Mouse (Mus musculus) midbrain, embryonic 16.5 days (tissue): ENCODE measurements around the gene Xirp1. TPM values are rescaled to one million over a fixed set of nuclear protein-coding genes. Genes with fewer than 3 reads are reported as not detected.

Experiments
- ATAC-seq: fragments of 200-750 bp; cut with Nextera tagmentation; 2 replicates; pipeline ENCODE4 v1.8.0; 2017; ENCODE audit warnings: moderate TSS enrichment
- H3K27ac ChIP-seq: fragments of 300-500 bp; sonication (generic); 2 replicates; pipeline ENCODE4 v1.5.1; 2014; ENCODE audit warnings: mild to moderate bottlenecking, low read length, mixed read lengths
- H3K27me3 ChIP-seq: fragments of 300-500 bp; sonication (generic); 2 replicates; pipeline ENCODE4 v1.6.1; 2014; ENCODE audit warnings: low read depth, low read length, mixed read lengths; ENCODE audit not compliant: control insufficient read depth, insufficient read depth
- H3K36me3 ChIP-seq: fragments of 300-500 bp; sonication (generic); 2 replicates; pipeline ENCODE4 v1.6.1; 2014; ENCODE audit warnings: mild to moderate bottlenecking, low read length, moderate library complexity, mixed read lengths; ENCODE audit not compliant: control insufficient read depth, insufficient read depth
- H3K4me1 ChIP-seq: fragments of 300-500 bp; sonication (generic); 2 replicates; pipeline ENCODE4 v1.6.1; 2014; ENCODE audit warnings: mild to moderate bottlenecking, low read length, mixed read lengths; ENCODE audit not compliant: control insufficient read depth, insufficient read depth
- H3K4me2 ChIP-seq: fragments of 300-500 bp; sonication (generic); 2 replicates; pipeline ENCODE4 v1.6.1; 2014; ENCODE audit warnings: mild to moderate bottlenecking, low read length, mixed read lengths
- H3K4me3 ChIP-seq: fragments of 300-500 bp; sonication (generic); 2 replicates; pipeline ENCODE4 v1.5.1; 2014; ENCODE audit warnings: low read depth, mild to moderate bottlenecking, low read length, moderate library complexity, mixed read lengths
- H3K9ac ChIP-seq: fragments of 300-500 bp; sonication (generic); 2 replicates; pipeline ENCODE4 v1.6.1; 2014; ENCODE audit warnings: low read depth, low read length, mixed read lengths
- H3K9me3 ChIP-seq: fragments of 300-500 bp; sonication (generic); replicated peaks from 2 replicates; pipeline ENCODE4 v1.6.1; 2014; ENCODE audit warnings: mild to moderate bottlenecking, low read length, mixed read lengths; ENCODE audit not compliant: control insufficient read depth, poor library complexity, severe bottlenecking
- WGBS: fragments of 180-500 bp; shearing (Covaris S2); extraction: QIAGEN DNeasy Blood & Tissue Kit; methylation state at CpG from one replicate; pipeline ENCODE4 v1.1.7; 2014; 5-methylcytosine and 5-hydroxymethylcytosine counted together
- polyA plus RNA-seq: library from polyadenylated mRNA; unstranded; fragments of >200 nt; fragmentation: Nextera tagmentation; extraction: Ambion mirVana; gene quantifications from 2 replicates; pipeline ENCODE4 v1.2.1, GENCODE M21; 2015

Xirp1 gene
- polyA plus RNA-seq, 1 experiment from 2014 or later: not detected

DNA sequence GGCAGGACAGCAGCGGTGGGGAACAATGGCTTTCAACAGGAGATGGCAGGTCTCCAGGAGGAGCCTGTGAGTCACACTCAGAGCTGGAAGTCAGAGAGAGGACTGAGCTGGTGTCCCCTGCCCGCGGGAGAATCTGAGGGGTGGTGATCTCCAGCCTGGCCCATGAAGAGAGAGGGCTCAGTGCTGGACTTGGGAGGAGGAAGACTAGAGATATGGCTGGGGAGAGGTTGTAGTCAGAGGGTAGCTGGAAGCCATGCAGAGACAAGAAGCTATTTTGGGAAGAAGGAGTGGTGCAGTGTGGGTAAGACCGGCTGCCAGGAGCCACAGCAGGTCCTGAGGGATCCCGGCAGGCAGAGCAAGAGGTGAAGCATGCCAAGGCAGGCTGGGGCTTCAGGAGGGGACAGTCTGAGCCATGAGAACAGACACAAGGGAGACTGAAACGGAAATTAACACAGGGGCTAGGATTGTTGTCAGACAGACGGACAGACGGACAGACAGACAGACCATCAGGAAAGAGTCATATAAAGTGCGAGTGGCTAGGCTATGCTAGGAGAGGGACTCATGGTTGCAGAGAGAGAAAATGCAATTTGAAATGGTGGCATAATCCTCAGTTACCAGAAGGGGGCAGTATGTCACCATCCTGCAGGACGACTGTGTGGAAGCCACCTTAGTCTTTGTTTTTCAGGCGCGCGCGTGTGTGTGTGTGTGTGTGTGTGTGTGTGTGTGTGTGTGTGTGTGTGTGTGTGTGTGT is 4.2 kb upstream of the Xirp1 start:
- H3K4me3 ChIP-seq: no peak overlapping the region
- H3K4me1 ChIP-seq: no peaks in the 10 kb centered on the region
- no peaks in the 10 kb centered on the region for H3K36me3 ChIP-seq
- 27% methylated on average over 14 of the region's 14 CpGs for WGBS
- no peak overlapping the region for H3K27ac ChIP-seq
- H3K27me3 ChIP-seq: no peaks in the 10 kb centered on the region
- no peaks in the 10 kb centered on the region for H3K9me3 ChIP-seq
- no peak overlapping the region for H3K9ac ChIP-seq
- ATAC-seq: no peak
- H3K4me2 ChIP-seq: no peak overlapping the region

DNA sequence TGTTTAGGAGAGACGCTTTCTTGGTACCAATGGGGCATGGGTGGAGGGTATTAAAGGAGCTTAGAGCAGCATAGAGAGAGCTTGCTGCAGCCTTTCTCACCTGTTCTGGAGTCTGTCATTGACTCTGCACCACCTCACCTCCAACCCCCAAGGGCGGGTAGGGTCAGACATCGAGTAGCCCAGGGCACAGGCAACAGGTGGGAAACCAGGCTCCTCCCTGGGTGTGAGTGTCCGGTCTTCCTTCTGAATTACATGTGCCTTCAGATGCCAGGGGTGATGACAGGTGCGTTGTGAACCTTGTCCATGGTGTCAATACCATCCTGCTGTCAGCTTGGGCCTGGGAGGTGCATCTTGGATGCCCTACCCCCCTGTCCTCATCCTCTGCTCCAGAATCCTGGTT is 1.2 kb upstream of the Xirp1 start:
- Histone ChIP-seq H3K27ac (no peak overlapping the region), H3K4me2 (no peak overlapping the region), H3K4me1 (no peaks in the 10 kb centered on the region), H3K9ac (no peak overlapping the region), H3K4me3 (no peak overlapping the region), H3K36me3 (no peaks in the 10 kb centered on the region), H3K27me3 (no peaks in the 10 kb centered on the region), H3K9me3 (no peaks in the 10 kb centered on the region)
- 78% methylated on average over 5 of the region's 5 CpGs for WGBS
- ATAC-seq: no peak

DNA sequence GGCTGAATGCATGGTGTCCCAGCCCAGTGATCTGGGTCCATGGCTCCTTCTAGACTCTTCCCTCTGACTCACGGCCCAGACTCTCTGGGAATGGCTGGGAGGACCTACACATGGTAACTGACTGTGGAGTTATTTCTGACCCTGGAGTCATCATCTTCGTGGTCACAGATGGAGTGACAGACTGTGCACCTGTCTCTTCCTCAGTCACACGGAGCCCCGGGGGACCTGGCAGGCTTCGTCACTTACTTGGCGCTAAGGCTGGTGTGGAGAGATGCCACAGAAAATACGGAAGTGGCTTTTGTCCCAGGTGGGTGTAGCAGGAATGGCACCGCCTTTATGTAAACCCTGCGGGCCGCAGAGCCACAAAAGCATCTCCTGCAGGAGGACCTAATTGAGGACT is 773 bp upstream of the Xirp1 start:
- Histone ChIP-seq H3K27ac (no peak overlapping the region), H3K36me3 (no peaks in the 10 kb centered on the region), H3K4me3 (no peak overlapping the region), H3K4me2 (no peak overlapping the region), H3K9ac (no peak overlapping the region), H3K27me3 (no peaks in the 10 kb centered on the region), H3K9me3 (no peaks in the 10 kb centered on the region), H3K4me1 (no peaks in the 10 kb centered on the region)
- ATAC-seq: no peak
- 76% methylated on average over 10 of the region's 10 CpGs for WGBS

DNA sequence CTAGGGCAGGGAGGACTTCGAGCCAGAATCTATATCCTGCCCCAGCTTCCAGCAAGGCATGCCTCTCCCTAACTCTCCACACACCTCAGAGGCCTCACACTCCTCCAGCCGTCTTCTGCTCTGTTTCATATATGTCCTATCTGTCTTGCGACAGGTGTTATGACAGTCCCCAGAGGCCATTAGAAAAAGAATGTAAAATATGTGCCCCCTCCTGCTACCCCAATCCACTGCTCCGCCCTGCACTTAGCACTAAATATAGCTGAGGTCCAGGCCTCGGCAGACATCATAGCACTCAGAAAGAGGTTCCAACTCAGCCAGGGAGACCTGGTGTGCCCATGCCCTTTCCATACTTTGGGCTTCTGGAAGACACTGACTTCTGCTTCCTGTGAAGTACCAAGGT is 2.2 kb downstream of the Xirp1 start:
- Histone ChIP-seq H3K4me3 (no peak overlapping the region), H3K27ac (no peak overlapping the region), H3K4me1 (no peaks in the 10 kb centered on the region), H3K9ac (no peak overlapping the region), H3K27me3 (no peaks in the 10 kb centered on the region), H3K36me3 (no peaks in the 10 kb centered on the region), H3K4me2 (no peak overlapping the region), H3K9me3 (no peaks in the 10 kb centered on the region)
- ATAC-seq: no peak
- 73% methylated on average over 5 of the region's 5 CpGs for WGBS

DNA sequence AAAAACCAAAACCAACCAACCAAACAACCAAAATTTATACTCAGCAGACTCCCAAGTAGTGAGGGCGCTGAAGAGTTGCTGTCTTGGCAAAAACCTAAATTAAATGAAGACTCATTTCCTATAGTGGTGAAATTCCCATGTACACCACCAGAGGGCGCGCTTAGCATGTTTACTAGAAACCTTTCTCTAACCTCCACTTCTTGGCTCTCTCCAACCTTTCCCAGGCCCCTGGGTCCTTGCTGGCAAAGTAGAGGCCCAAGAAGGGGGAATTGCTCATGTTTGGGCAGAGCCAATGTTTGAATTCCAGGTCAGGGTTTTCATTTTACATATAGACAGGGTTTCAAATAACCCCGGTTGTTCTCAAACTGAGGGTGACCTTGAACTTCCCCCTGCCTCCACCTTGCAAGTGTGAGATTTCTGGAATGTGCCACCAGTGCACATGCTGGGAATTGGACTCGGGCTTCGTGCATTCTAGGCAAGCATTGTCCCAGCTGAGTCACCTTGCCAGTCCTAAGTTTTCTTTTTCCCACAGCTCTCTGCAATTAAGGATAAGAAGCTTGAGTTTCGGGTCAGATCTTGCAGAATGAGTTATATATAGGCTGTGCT is 3.0 kb downstream of the Xirp1 start:
- Histone ChIP-seq H3K36me3 (no peaks in the 10 kb centered on the region), H3K4me2 (no peak overlapping the region), H3K4me3 (no peak overlapping the region), H3K27me3 (no peaks in the 10 kb centered on the region), H3K27ac (no peak overlapping the region), H3K9ac (no peak overlapping the region), H3K4me1 (no peaks in the 10 kb centered on the region), H3K9me3 (no peaks in the 10 kb centered on the region)
- no peak for ATAC-seq
- WGBS: 44% methylated on average over 7 of the region's 7 CpGs

DNA sequence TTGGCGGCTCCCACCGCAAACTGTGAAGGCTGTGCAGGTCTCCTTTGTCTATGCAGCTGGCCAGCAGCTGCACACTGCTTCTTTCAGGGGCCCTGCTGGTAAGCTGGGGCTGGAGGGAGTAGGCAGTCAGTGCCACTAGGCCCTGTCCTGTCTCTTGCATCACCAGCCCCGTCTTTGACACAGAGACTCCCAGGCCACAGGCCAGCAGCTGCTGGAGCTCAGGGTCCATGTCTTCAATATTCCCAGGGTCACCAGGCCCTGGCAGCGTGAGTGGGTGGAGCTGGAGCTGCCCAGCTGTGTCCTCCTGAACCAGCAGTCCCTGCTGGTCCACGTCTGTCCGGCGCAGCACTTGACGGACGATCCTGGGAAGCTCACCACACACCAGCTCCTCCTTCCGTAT is 6.4 kb downstream of the Xirp1 start:
- Histone ChIP-seq H3K9me3 (no peaks in the 10 kb centered on the region), H3K4me1 (no peaks in the 10 kb centered on the region), H3K4me2 (no peak overlapping the region), H3K27ac (no peak overlapping the region), H3K9ac (no peak overlapping the region), H3K4me3 (no peak overlapping the region), H3K36me3 (no peaks in the 10 kb centered on the region), H3K27me3 (0 out of 2 replicates have a peak, but pooled peaks cover 3% of the 10 kb centered on the region)
- no peak for ATAC-seq
- WGBS: 75% methylated on average over 10 of the region's 10 CpGs

DNA sequence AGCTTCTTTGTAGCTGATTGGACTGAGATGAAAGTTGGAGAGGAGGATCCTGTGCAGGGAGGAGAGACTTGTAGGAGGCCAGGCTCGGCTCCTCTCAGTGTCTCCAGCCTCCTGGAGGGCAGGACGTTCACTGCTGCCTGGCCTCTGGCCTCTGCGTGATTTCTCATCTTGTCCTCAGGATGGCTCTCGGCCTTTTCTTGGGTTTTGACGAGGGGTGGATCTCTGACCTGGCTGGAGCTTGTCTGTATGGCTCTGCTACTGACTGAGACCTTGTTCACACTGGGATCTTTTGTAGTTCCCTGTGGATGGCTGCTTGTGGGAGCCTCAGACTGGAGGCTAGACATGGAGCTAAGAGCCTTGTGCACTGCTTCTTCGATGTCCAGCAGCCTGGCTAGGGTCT is 8.6 kb downstream of the Xirp1 start:
- 73% methylated on average over 6 of the region's 6 CpGs for WGBS

DNA sequence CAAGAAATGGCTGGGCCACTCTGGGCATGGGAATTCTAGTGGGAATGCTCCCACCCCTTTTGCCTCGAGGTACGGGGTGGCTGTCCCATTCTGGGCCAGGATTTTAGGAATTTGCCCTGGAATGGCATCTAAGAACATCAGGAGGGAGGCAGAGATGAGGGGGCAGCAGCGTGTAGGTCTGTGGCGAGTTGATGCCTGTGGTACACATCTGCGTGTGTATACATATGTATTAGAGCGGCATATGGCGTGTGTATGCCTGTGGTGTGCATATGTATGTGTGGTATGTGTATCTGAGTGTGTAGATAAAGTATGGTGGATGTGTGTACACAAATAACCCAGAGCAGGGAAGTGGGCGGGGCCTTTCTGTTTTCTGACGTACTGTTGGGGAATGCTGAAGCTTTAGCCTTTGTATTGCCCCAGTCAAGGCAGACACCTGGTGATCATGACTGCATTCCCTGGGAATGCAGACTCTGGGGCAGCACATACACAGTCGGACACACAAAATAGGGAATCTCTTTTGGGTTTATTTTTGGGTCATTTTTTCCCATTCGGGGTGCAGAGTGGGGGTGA is 10.1 kb downstream of the Xirp1 start:
- H3K27ac ChIP-seq: no peak overlapping the region
- ATAC-seq: no peak
- H3K4me3 ChIP-seq: no peak overlapping the region
- 0 out of 2 replicates have a peak, but pooled peaks cover 3% of the 10 kb centered on the region for H3K27me3 ChIP-seq
- H3K4me1 ChIP-seq: no peaks in the 10 kb centered on the region
- no peak overlapping the region for H3K4me2 ChIP-seq
- H3K36me3 ChIP-seq: no peaks in the 10 kb centered on the region
- H3K9me3 ChIP-seq: no peaks in the 10 kb centered on the region
- 74% methylated on average over 11 of the region's 11 CpGs for WGBS
- H3K9ac ChIP-seq: no peak overlapping the region

More for the DNA sequence above, 8.6 kb downstream of the Xirp1 start:
- Histone ChIP-seq H3K27ac (no peak overlapping the region), H3K4me1 (no peaks in the 10 kb centered on the region), H3K9ac (no peak overlapping the region), H3K4me3 (no peak overlapping the region), H3K27me3 (0 out of 2 replicates have a peak, but pooled peaks cover 3% of the 10 kb centered on the region), H3K4me2 (no peak overlapping the region), H3K9me3 (no peaks in the 10 kb centered on the region), H3K36me3 (no peaks in the 10 kb centered on the region)
- ATAC-seq: no peak

DNA sequence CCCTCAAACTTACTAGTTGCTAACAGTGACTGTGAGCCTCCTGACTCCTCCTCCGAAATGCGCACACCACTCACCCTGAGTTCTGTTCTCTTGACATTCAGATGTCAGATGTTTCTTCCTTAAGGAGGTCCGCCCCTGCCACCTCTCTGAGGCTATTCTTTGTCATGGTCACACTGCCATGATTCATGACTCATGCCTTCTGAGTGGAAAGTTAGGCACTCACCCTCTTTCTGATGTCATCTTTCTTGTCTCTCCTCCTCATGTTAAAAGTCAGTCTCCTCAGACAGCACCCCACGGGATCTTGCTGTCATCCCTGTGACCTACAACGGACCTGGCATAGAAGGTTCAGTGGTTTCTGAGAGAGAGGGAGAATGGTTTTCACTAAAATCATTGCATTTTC is 10.6 kb downstream of the Xirp1 start:
- H3K27me3 ChIP-seq: 0 out of 2 replicates have a peak, but pooled peaks cover 3% of the 10 kb centered on the region
- no peaks in the 10 kb centered on the region for H3K9me3 ChIP-seq
- H3K4me2 ChIP-seq: no peak overlapping the region
- no peaks in the 10 kb centered on the region for H3K36me3 ChIP-seq
- no peak overlapping the region for H3K4me3 ChIP-seq
- no peaks in the 10 kb centered on the region for H3K4me1 ChIP-seq
- no peak overlapping the region for H3K27ac ChIP-seq
- WGBS: 91% methylated on average over 5 of the region's 5 CpGs
- ATAC-seq: no peak
- no peak overlapping the region for H3K9ac ChIP-seq
